Mouse (Mus musculus) olfactory bulb, adult 2 months (tissue): ENCODE results near the gene Plbd2.

ENCODE experiments used
- CTCF ChIP-seq: fragments of 200-500 bp; IDR thresholded peaks from 2 replicates; pipeline ENCODE4 v1.5.1; 2012; ENCODE audit warnings: low read depth, mild to moderate bottlenecking, low read length, moderate library complexity; ENCODE audit not compliant: insufficient read depth
- POLR2A ChIP-seq: fragments of 200-500 bp; IDR thresholded peaks from 2 replicates; pipeline ENCODE4 v1.6.1; 2012; ENCODE audit warnings: mild to moderate bottlenecking, low read depth, low read length, moderate library complexity; ENCODE audit not compliant: insufficient read depth

DNA sequence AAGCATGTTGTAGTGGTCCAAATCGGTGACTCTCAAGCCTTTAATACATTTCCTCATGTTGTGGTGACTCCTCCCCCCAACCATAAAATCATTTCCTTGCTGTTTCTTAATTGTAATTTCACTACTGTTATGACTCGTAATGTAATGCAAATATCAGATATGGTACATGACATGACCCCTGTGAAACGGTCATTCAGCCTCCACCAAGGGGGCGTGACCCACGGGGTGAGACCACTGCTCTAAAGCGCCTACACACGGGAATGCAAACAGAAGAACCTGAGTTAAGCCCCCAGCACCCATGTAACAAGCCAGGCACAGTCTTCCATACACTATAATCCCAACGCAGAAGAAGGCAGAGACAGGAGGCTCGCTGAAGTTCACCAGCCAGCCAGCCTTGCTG is 2.4 kb upstream of the Plbd2 start:
- no peak for TF ChIP-seq CTCF
- no peak for TF ChIP-seq POLR2A
